ENCODE assay signal across 7 mouse cellular contexts in genomic region chr11:20638841-20639240, GRCm38 (mm10).
A peak's percentile ranks its signal among the peaks of the same experiment; 100 is the strongest.
DNase-seq lines count a peak whose midpoint lies in the region; ATAC-seq lines count a peak whose summit lies in the region.

No protein-coding gene starts in this region.

- no peaks in the 10 kb centered on the region for H3K9me3 ChIP-seq in liver, embryonic 11.5 days (ENCODE audit: control insufficient read depth, low read length)

- H3K4me3 ChIP-seq in liver, embryonic 11.5 days (ENCODE audit: low read depth, low read length) = no peak overlapping the region

- WGBS in liver, embryonic 11.5 days = 20% methylated on average over 3 of the region's 3 CpGs

- peak; percentile 67 for DNase-seq in ovary, postnatal 36 days (ENCODE audit: low spot score)
- DNase-seq in ovary, postnatal 10 days (ENCODE audit: low spot score) = no peak
- peak; percentile 71 for DNase-seq in adipocyte (ENCODE audit: low spot score)
- DNase-seq in cerebellum, postnatal 25 days = peak; percentile 84 to 91
- DNase-seq in heart, postnatal 10 days = peak; percentile 80 to 89
- DNase-seq in liver, embryonic 11.5 days (ENCODE audit: low spot score) = peak; percentile 36
- DNase-seq in skeletal muscle tissue, adult 2 months (ENCODE audit: low read depth, low spot score) = peak; percentile 26

- intact Hi-C loops in heart, postnatal 10 days (cut with DNase I) = loop anchor here (2.0 kb wide), 3 partner anchors 52 to 184 kb away; no protein-coding TSS in a partner anchor

- no peak overlapping the region for H3K9ac ChIP-seq in liver, embryonic 11.5 days (ENCODE audit: low read depth, low read length)

- ATAC-seq in liver, embryonic 11.5 days (replicated peaks; ENCODE audit: low FRiP score) = no peak

- H3K27me3 ChIP-seq in liver, embryonic 11.5 days (replicated peaks; ENCODE audit: control insufficient read depth, insufficient read depth, low read length) = no peaks in the 10 kb centered on the region

- H3K27ac ChIP-seq in liver, embryonic 11.5 days (ENCODE audit: low read depth, low read length) = no peak overlapping the region

- H3K4me1 ChIP-seq in liver, embryonic 11.5 days (replicated peaks; ENCODE audit: control insufficient read depth, insufficient read depth, low read length) = peaks cover 54% of the 10 kb centered on the region

- no peak overlapping the region for H3K4me2 ChIP-seq in liver, embryonic 11.5 days

- H3K36me3 ChIP-seq in liver, embryonic 11.5 days (ENCODE audit: control insufficient read depth, insufficient read depth, low read length) = no peaks in the 10 kb centered on the region
